Mouse (Mus musculus) frontal cortex, postnatal 25 days (tissue): ENCODE measurements at regions not wholly inside any gene's neighbourhood (a gene's known extent, or its start where the extent isn't known, plus 50 kb on each side); places are given as distances from the start of the nearest gene placed in this dataset.

Experiments used
- DNase-seq, 2 experiments: peaks; one replicate each; pipeline ENCODE4 v3.0.0; 2022; ENCODE audit warnings: low spot score in 2 of 2

DNA sequence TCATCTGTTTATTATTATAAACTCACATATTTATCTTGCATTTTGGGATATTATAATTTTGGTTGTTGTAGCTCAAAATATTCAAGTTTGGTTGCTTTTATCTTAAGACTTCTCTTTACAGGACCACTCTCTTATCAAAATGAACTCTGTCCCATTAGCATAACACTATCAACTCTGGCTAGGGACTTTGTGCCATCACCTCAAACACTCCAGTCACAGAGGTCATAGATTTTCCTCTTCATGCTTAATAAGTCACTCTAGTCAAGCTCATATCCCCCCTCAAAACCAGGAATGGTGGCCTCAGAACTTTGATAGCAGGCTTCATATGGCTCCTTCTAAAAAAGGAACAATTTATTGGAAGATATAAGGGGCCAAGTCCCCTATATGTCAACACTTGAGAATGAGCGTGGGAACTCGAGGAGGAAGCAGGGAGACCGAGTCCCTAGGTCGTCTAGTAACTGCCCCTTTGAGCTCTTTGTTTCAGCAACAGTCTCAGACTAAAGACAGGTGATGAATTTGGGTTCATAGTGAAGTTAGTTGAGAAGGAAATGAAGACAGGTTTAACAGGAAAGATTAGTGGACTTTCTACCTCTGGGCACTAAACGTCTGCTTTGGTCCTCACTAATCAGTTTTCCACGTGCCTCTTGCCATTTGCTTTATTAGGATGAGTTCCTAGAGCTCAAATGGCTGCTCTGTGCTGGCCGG lies 565.4 kb upstream of the Pkn2 start:
- DNase-seq: no peak

- DNase-seq: no peak
Measured at GRCm38 (mm10) chr3:143417401-143417800, 535.6 kb upstream of the Pkn2 start.

DNA sequence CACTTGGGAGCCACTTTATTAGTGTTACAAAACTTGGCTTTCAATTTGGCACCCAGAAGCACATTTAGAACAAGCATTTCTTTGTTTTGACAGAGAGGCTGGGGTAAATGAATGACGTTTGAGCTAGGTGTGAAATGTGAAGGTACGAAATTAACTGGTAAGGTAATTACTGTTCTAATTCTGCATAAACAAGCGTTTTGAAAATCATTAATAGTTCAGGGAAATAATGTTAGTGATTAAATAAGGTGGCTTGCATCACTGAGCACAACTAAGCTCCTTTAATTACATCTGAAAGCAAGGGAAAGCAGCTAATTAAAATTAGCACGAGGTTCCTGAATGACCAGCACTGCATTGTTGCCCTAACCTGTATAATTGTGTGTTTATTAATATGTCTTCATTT lies 529.9 kb upstream of the Pkn2 start:
- DNase-seq: no peak

DNA sequence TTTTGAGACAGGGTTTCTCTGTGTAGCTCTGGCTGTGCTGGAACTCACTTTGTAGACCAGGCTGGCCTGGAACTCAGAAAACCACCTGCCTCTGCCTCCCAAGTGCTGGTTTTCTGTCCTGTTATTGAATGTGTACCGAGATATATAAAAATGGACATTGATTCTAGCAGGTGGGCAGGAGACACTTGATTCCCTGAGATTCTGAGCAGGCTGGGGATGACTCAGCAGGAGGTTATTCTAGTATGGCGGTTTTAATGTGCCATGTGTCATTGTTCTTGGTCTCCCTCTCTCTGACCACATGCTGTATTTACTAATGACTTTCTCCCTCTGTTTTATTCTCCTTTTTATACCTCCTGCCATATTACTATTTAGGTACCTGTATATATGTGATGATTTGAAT lies 517.2 kb upstream of the Pkn2 start:
- DNase-seq: no peak

DNA sequence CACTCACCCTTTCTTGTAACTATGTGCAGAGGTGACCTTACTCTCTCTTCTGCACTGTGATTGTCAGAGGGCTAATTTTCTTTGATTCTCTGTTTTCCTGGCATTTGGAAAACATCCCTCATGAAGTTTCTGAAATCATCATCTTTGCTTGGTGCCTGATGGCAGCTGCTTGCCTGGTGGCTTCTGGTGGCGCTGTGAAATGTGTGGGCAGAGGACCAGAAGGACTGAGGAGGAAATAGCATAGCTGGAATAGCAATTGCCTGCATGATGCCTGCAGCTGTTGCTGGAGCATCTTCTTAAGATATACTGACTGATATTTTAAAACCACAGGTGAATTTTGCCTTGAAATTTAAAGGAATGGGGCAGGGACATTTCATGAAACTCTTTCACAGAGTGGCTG lies 502.6 kb upstream of the Pkn2 start:
- DNase-seq: peak in 1 of 2 experiments; percentile 36

DNA sequence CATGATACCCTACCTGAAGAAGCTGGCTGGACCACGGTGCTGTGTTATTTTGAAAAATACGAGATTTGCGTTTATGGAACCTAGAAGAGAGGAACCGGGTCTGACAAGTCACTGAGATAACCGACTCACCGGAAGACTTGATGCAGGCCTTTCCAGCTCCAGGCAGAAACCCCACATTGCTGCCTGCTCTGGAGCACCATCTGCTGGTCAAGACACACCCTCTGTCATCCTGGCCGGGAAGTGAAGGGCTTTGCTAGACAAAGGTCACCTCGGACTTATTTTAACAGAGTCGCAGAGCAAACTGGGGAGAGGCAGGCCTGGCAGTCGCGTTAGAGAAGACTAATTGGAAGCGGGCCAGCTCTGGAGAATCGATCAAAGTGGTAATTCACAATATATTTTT lies 497.4 kb upstream of the Pkn2 start:
- peak; percentile 57 to 67 for DNase-seq

DNA sequence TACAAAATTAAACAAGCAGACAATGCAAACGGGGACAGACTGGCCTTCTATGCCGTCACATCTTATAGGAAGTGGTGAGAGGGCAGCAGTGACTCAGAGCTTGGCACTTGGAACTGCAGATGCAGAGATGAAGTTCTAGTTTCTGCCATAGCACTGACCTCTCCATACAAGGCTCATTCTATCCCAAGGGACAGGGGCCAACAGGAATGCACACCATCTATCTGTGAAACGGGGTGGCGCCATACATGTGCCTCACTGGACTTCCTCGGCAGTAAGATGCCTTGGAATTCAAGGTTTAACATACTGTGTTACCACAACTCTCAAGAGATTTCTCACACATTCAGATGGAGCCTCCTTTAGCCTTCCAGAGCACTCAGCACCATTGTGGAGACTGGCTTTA lies 495.6 kb upstream of the Pkn2 start:
- DNase-seq: no peak

GRCm38 (mm10) chr3:143375527-143376061 lies 493.8 kb upstream of the Pkn2 start:
- DNase-seq: no peak

- no peak for DNase-seq
Measured at GRCm38 (mm10) chr3:143373501-143373900, 491.7 kb upstream of the Pkn2 start.

GRCm38 (mm10) chr3:143369002-143369401 lies 487.2 kb upstream of the Pkn2 start:
- DNase-seq: no peak

GRCm38 (mm10) chr3:143340032-143340431 lies 458.2 kb upstream of the Pkn2 start:
- DNase-seq: no peak

- DNase-seq: no peak
Measured at GRCm38 (mm10) chr3:143333339-143333738, 451.5 kb upstream of the Pkn2 start.

DNA sequence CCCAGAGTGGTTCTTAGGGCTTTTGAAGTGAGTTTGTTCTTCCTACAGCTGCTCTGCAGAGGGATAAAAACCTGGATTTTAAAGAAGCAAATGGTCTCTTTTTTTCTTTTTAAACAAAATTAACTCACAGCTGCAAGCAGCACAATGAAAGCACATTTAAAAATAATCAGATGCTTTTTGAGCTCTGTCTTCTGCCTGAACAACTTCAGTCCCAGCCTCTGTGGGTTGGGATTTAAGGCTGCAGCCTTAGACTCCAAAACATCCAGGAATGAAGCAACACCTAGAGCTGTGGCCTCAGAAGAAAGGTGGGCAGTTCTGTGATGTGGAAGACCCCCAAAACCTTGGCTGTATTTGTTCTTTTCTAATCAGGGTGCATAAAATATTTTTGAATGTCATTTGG lies 446.7 kb upstream of the Pkn2 start:
- no peak for DNase-seq

DNA sequence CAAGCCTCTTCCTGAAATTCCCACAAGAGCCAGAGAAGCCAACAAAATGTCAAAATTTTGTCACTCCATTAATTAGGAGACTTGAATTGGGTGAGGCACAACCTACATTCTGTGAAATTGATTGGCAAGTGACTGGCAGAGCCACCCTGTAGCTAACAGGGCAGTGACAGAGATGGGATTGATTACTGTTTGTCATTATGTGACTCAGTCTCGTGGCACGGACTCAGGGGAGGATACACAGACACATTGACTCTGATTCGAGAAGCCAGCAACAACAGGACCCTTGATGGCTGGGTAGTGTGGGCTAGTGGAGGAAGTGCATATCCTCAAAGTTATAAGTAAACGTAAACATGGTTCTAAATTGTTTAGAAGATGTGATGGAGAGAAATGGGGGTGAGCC lies 445.8 kb upstream of the Pkn2 start:
- no peak for DNase-seq

DNA sequence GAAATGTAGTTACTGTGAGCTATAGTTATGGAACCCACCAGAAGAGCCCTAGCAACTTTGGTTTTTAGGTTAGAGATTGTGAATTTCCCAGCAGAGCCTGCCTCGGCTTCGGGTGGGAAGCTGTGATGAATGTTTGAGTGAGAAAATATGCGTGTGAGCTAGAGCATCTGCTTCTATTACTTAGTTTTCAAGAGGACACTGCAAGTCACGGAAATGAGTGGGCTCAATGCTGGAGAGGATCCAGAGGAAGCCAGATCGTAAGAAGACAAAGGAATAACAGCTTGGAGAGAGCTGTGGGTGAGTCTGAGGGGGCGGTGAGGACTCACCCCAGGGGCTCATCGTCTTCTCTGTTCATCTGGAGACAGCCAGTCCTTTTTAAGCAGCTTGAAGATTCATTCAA lies 434.7 kb upstream of the Pkn2 start:
- DNase-seq: peak; percentile 47 to 59

DNA sequence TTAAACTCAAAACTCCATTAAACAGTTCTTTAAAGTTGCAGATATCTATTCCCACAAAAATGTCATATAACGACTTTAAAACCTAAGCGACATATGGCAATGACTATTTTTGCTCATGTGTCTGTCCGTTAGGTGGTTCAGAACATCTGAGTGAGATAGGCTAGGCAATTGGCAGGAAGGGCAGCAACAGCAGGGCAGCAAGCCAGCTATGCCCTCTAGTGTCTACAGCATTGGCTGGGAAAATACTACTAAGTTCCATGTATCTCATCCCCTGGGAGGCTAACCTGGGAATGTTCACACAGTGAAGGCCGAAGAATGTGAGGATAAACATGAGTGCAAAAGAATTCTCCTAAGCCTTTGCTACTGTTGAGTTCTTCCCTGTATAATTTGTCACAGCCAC lies 410.0 kb upstream of the Pkn2 start:
- DNase-seq: no peak

- no peak for DNase-seq
Measured at GRCm38 (mm10) chr3:143264132-143264531, 382.3 kb upstream of the Pkn2 start.

GRCm38 (mm10) chr3:143252643-143253042 lies 370.8 kb upstream of the Pkn2 start:
- DNase-seq: no peak

GRCm38 (mm10) chr3:143252008-143252407 lies 370.2 kb upstream of the Pkn2 start:
- no peak for DNase-seq

- DNase-seq: no peak
Measured at GRCm38 (mm10) chr3:143242691-143243090, 360.9 kb upstream of the Pkn2 start.

DNA sequence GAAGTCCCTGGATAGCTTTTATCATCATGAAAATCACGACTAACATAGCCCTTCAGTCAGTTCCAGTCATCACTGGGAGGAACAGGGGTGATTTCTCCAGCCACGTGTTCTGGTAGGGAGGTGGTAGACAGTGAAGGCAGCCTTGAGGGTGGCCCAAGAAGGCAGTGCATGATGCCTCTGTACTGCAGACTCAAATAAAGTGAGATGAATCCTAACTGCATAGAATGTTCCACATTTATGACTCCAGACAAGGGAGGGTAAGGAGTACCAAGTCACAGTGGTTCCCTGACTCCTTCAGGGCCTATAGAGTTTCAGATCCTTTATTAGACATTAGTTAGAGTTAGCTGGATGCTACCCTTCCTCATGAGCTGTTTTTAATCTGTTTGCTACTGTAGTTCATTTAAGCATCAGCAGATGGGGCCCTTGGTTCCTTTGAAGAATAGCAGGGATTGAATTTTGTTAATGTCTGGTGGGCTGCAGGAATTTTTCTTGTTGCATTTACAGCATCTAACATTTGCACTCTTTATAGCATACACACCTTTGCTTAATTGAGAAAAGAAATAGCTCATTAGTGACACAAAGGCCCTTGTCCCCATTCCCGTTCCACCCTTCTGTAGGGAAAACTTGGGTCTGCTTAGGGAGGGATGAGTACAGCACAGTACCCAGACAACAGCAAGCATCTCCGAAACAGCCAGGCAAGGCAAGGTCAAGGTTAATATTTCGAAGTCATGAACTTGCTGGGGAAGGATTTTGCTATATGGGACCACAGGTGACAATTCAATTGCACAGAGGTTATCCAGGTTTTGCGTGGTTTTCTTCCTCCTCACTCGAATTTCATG lies 359.0 kb upstream of the Pkn2 start:
- no peak for DNase-seq

GRCm38 (mm10) chr3:143238546-143238945 lies 356.7 kb upstream of the Pkn2 start:
- DNase-seq: no peak
